Mouse (Mus musculus) adrenal gland, adult 18-20 months (tissue): ENCODE measurements around the gene Rad23a. TPM values are rescaled to one million over a fixed set of nuclear protein-coding genes. Genes with fewer than 3 reads are reported as not detected.

Source experiments
- DNase-seq, 2 experiments: peaks; one replicate each; pipeline ENCODE4 v3.0.0; 2021 to 2022; ENCODE audit warnings: low spot score in 2 of 2
- long read RNA-seq, 2 experiments: library from polyadenylated mRNA; stranded (forward); transcript quantifications; one replicate each; pipeline ENCODE4 v2.0.0; 2021
- total RNA-seq, 2 experiments: library from RNA; stranded (reverse); gene quantifications; 1 replicate in 1 of 2; 2 replicates in 1 of 2; pipeline ENCODE4 v1.2.3; 2021

The Rad23a gene
- 100 to 1,000 TPM; 109 to 113 TPM for total RNA-seq
- long read RNA-seq, experiment 1, transcript Rad23a-202 (9 exons, 1,842 nt) = minor isoform, 23 of 76 reads
- long read RNA-seq, experiment 1, transcript Rad23a-201 (9 exons, 2,074 nt) = major isoform, 36 of 76 reads
- long read RNA-seq, experiment 1, partial matches to known transcripts = 3 of 76 reads
- long read RNA-seq, experiment 1, other reads (novel, unspliced or antisense) = 13 of 76 reads
- long read RNA-seq, experiment 2, transcript Rad23a-201 (9 exons, 2,074 nt) = major isoform, 51 of 128 reads
- long read RNA-seq, experiment 2, transcript Rad23a-202 (9 exons, 1,842 nt) = minor isoform, 40 of 128 reads
- long read RNA-seq, experiment 2, partial matches to known transcripts = 6 of 128 reads
- long read RNA-seq, experiment 2, other reads (novel, unspliced or antisense) = 31 of 128 reads

DNA sequence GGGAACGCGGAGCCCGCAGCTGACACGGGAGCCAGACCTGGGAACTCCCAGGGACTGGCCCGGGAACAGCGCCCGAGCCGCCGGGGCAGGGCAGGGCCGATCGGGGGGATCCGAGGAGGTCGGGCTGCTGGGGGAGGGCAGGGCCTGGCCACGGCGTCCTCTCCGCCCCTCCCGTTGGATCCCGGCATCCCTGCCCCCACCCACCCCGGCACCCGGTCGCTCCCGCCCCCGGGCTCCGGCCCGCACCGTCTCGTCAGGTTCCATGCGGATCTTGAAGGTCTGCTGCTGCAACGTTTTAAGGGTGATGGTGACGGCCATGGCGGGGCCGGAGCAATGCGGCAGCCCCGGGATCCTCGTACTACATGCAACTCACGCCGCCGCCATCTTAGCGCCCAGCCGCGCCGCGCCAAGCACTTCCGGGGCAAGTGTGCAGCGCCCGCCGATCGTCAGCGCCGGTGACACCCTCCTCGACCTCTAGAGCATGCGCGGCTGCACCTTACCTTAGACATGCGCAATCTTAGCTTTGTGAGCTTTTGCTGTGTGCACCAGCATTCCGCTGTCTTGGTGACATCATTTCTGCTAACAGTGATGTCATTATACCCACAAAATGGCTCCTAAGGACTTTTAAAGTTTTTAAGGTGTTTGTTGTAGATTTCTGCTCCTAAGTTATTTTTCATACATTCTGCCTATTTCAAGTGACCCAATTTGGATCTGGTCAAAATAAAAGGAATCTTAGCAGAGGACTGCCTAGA is at the start of gene Rad23a:
Gene Rad23a (minus strand): TSS at position 418 of the 752 bp plus-strand sequence.
- DNase-seq = peak; percentile 87 to 88

DNA sequence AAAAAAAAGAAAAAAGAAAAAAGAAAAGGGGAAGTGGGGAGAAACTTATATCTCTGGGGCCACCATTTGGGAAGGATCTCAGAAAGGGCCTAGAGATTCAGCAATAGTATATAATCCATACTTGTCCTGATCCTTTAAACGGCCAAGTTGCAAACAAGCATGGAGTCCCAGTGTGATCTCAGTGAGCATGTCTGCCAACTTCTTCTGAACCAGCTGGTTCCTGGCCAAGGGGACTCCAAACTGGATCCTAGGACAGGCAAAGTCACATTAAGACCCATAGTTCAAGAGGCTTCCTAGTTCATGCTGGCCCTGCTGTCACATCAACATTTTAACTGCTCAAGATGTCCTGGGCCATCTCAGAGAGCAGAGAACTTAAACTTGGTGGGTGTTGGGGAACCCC is 48.7 kb upstream of the Rad23a start:
- no peak for DNase-seq

- no peak for DNase-seq
Observed at GRCm38 (mm10) chr8:84888280-84888679, 47.8 kb upstream of the Rad23a start.

DNA sequence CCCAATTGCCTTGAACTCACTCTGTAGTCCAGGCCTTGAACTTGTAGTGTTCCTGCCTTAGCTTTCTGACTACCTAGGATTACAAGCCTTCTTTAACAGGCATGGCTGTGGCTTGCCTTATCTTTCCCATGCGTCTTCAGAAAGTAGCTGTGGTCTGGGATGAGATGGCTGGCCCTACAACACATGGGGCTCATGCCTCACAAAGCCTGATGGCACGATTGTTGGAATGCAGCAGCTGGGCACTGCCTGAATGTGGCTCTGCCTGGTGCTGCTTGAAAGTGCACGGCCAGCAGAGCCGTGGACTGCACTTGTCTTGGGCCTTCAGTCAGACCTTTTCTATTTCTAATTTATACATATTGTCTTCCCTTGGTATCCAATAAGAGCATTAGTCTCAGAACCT is 44.3 kb upstream of the Rad23a start:
- DNase-seq = no peak

- no peak for DNase-seq
Observed at GRCm38 (mm10) chr8:84878915-84879314, 38.5 kb upstream of the Rad23a start.

GRCm38 (mm10) chr8:84877297-84878035 is 37.0 kb upstream of the Rad23a start:
- DNase-seq = no peak

GRCm38 (mm10) chr8:84874339-84874738 is 33.9 kb upstream of the Rad23a start:
- DNase-seq = no peak

GRCm38 (mm10) chr8:84873016-84873415 is 32.6 kb upstream of the Rad23a start:
- DNase-seq = no peak

DNA sequence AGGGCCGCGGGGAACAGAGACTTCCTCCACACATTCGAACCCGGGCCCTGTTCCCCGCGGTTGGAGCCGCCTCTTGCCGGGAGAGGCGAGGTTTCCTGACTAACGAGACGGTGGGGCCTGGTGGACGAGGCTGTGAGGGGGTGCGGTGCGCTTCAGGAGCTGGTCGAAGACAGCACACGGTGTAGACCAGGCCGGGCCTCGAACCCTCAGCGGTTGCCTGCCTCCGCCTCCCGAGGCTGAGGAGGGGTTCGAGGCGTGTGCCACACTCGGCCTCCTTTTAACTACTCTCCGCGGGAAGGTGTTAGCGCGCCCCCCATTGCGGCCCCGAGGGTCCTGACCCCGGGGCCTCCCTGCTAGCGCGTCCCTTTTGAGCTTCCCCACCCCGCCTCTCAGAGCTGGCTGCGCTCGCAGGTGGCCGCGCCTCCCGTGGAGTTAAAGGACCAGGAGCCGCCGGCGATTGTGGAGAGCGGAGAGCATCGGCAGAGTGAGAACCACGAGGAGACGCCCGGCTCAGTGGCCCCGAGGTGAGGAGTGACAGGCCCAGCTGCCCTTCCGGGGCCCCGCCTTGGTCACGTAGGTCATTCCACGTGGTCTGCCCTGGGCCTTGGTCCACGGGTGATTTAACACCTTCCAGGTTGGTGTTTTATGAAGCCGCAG is 32.0 kb upstream of the Rad23a start:
- peak; percentile 22 to 42 for DNase-seq

- DNase-seq = peak; percentile 82 to 85
Observed at GRCm38 (mm10) chr8:84871376-84872308, 31.2 kb upstream of the Rad23a start, which contains the start of gene Syce2. TSS of gene Syce2 (plus strand) at chr8:84872111.

DNA sequence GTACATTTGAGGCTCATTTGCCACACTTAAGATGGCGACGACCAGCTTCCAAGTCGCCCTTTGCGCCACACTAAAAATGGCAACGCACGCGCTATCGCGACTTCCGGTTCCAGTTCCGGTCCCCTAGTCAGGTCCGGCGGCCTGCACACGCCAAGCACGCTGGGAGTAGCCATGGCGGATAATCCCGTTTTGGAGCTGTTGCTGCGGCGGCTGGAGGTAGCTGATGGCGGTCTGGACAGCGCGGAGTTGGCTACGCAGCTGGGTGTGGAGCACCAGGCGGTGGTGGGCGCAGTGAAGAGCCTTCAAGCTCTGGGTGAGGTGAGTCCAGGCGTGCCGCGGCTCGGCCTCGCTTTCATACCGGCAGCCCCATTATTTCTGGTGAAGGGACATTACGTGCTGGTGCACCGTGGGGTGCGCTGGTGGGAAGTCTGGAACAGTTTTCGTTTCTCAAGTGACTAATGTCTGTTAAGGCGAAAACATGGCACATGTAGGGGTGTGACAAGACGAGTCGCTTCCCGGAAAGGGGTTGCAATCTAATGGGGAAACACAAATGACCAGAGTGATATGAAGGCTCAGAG is 16.5 kb upstream of the Rad23a start, which contains the start of gene Farsa:
Gene Farsa (plus strand): TSS at position 126 of the 578 bp plus-strand sequence.
- peak; percentile 87 to 92 for DNase-seq

GRCm38 (mm10) chr8:84856434-84856833 is 16.0 kb upstream of the Rad23a start:
- no peak for DNase-seq

- no peak for DNase-seq
Observed at GRCm38 (mm10) chr8:84847684-84848435, 7.4 kb upstream of the Rad23a start.

DNA sequence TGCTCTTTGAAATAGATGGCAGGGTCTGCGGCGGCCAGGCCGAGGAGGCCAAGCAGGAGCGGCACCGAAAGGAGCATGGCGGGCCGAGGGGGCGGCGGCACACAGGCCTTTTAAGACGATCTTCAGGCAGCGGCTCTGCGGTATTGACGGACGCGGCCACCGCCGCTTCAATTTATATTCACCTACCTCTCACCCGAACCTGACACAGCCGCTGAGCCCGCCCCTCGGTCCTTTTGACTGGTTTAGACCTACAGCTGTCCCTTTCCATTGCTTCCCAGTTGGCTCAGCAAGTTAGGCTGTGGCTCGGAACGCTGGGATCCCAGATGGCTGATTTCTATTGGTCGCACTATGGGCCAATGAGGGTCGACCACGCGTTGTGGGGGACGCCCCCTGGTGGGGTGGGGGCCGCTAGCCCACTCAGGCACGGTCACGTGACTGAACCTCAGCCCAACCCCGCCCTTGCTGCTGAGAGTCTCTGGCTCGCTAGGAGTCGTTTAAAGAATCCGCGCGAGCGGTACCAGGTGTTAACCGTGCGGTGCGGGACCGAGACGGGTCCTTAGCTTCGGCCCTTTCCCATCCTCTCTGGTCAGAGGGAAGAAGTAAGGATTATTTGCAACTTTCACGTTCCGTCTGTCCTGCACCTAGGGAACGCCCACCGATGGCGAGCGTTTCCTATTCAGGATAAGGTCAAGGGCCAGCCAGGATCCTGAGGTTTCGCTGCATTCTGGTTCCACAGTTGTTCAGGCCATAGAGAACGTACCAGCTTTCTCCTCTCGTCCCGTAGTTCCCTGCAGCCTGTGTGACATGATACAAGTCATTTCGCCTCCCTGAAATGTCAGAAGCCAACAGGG is 6.5 kb upstream of the Rad23a start, which contains the start of gene Calr:
Gene Calr (minus strand): TSS at position 213 of the 851 bp plus-strand sequence.
- DNase-seq = peak; percentile 96 to 98

- DNase-seq = peak in 1 of 2 experiments; percentile 48
Observed at GRCm38 (mm10) chr8:84846094-84846721, 5.7 kb upstream of the Rad23a start.

GRCm38 (mm10) chr8:84845355-84846093 is 5.1 kb upstream of the Rad23a start:
- peak in 1 of 2 experiments; percentile 40 for DNase-seq
